Mouse (Mus musculus) natural killer cell, adult 2 months (primary cell): ENCODE results near the gene Gm49387.

ENCODE experiments used
- DNase-seq, 2 experiments: peaks; one replicate each; pipeline ENCODE4 v3.0.0; 2022; ENCODE audit warnings: low spot score in 2 of 2

Gene Gm49387

GRCm38 (mm10) chr14:31530847-31531246, 109.8 kb downstream of the Gm49387 start:
- no peak for DNase-seq

DNA sequence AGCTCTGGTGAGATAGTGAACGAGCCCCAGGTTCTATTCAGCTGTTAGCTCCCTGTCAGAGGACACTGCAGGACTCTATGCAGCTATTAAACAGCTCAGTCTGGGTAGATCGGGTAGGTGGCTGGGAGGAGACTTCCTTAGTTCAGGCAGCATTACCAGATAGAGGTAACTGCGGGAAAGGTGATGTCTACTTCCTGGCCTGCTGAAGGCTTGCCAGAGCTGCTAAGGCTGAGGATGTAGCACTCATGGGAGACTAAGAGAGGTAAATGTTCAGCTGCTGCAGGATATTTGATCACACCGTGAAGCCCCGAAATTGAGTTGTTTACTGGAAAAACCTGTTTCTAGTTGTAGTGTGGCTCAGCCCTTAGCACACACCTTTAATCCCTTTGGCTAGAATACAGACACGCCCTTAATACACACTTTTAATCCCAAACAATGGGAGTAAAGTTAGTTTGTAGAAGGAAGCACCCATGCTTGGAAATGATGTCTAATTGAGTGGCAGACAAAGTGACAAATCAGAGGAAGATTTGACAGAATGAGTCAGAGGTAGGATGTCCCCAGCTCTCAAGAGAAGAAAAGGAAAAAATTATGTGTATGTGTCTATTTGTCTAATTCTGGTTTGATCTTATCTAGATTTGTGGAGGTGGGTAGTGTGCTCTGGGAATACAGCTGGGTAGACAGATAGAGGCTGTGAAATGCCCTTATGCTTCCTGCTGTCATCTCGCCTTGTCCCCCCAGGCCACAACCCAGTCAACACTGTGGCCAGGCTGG, 115.5 kb downstream of the Gm49387 start:
- DNase-seq = no peak

DNA sequence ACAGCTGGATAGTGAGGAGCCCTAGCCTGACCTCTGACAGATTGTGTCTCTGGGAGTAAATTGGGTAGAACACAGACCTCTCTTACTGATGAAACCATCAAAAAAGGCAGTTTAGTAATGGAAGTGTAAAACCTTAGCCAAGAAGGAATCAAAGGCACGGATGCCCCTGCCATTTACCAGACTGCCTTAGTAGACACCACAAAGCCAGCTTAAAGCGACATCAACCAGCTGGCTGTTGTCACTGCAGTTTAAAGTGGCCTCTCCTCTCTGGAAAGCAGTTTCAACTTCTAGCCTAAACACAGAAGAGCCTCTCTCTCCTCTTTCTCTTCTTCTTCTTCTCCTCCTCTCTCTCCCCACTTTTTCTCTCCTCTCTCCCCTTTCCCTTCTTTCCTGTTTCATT, 119.4 kb downstream of the Gm49387 start:
- no peak for DNase-seq

DNA sequence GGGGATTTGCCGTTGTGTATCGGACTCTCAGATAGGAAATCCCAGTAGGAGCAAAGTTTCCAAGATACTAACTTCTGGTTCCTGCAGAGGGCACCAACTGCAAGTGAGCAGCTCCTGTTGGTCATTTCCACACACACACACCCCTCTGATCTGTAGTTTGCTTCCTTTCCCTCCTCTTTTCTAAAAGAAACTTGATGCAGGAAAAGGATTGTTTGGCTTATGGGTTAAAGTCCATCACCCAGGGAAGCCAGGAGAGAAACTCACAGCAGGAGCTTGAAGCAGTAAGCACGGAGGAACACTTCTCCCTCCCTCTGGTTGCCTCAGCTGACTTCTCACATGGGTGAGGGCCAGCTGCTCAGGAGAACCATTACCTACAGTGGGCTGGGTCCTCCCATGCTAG, 121.5 kb downstream of the Gm49387 start:
- DNase-seq = no peak

- no peak for DNase-seq
These were observed 124.8 kb downstream of the Gm49387 start for GRCm38 (mm10) chr14:31515895-31516294.

DNA sequence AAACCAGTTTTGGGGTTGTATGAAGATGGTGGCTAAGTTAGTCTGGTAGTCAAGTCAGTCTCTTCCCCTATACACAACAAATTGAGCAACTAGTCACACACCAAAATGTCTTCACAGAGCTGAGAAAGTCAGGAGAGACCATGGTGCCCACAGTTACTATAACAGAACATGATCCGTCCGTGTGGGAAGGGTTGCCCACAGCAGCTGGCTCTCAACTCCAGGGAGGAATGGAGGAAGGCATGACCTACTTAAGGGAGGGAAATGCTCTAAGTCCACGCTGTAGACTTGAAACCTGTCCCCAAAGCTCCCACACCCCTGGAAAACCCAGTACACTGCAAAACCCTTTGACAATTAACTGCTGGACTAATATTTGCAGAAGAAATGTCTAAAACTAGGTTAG, 130.4 kb downstream of the Gm49387 start:
- DNase-seq = no peak

GRCm38 (mm10) chr14:31509911-31510310, 130.8 kb downstream of the Gm49387 start:
- no peak for DNase-seq

GRCm38 (mm10) chr14:31506456-31506855, 134.2 kb downstream of the Gm49387 start:
- no peak for DNase-seq

DNA sequence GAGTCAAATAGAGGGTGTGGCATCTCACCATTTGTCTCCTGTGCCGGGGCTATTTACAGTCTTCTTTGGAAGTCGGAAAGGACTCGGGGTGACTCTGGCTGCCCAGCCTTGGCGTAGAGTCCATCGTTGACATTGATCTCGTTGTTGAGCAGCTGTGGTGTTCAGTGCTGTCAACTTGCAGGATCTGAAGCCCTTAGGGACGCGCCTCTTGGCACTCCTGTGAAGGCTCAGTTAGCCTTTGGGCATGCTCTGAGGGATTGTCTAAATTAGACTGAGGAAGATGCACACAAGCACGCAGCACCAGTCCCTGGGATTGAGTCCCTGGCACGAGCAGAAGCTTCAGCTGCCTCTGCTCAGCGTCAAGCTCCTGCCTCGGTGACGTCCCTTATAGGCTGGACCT, 137.3 kb downstream of the Gm49387 start:
- no peak for DNase-seq
